Mouse (Mus musculus) lung, postnatal 14 days (tissue): ENCODE results near the gene Kif24.

Source experiments
- DNase-seq: peaks from one replicate; pipeline ENCODE4 v3.0.0; 2021

Gene Kif24

GRCm38 (mm10) chr4:41464345-41465286 is at the start of gene Kif24, which contains the start of gene Nudt2:
Gene Kif24, minus strand, starts transcription at chr4:41464887.
Gene Nudt2, plus strand, starts transcription at chr4:41465151.
- peak; percentile 96 for DNase-seq

GRCm38 (mm10) chr4:41513714-41514113 is 49.0 kb upstream of the Kif24 start:
- DNase-seq, result no peak

- no peak for DNase-seq
Measured at GRCm38 (mm10) chr4:41513309-41513708, 48.6 kb upstream of the Kif24 start.

- DNase-seq, result no peak
Measured at GRCm38 (mm10) chr4:41507998-41508397, 43.3 kb upstream of the Kif24 start.

GRCm38 (mm10) chr4:41507326-41507924 is 42.7 kb upstream of the Kif24 start:
- no peak for DNase-seq

GRCm38 (mm10) chr4:41506906-41507305 is 42.2 kb upstream of the Kif24 start:
- peak; percentile 89 for DNase-seq

GRCm38 (mm10) chr4:41506156-41506555 is 41.5 kb upstream of the Kif24 start:
- peak; percentile 72 for DNase-seq

- DNase-seq, result peak; percentile 52
Measured at GRCm38 (mm10) chr4:41505131-41505551, 40.5 kb upstream of the Kif24 start.

- no peak for DNase-seq
Measured at GRCm38 (mm10) chr4:41504325-41504724, 39.6 kb upstream of the Kif24 start.

GRCm38 (mm10) chr4:41502986-41503412 is 38.3 kb upstream of the Kif24 start, which contains the start of gene AI464131:
Gene AI464131, minus strand, starts transcription at chr4:41503076.
- peak; percentile 99 for DNase-seq

- peak; percentile 58 for DNase-seq
Measured at GRCm38 (mm10) chr4:41502171-41502940, 37.7 kb upstream of the Kif24 start.

- DNase-seq, result no peak
Measured at GRCm38 (mm10) chr4:41500787-41501186, 36.1 kb upstream of the Kif24 start.

- DNase-seq, result no peak
Measured at GRCm38 (mm10) chr4:41499619-41500018, 34.9 kb upstream of the Kif24 start.

GRCm38 (mm10) chr4:41498921-41499391 is 34.3 kb upstream of the Kif24 start:
- DNase-seq, result no peak

GRCm38 (mm10) chr4:41497995-41498845 is 33.5 kb upstream of the Kif24 start:
- DNase-seq, result no peak

GRCm38 (mm10) chr4:41497579-41497978 is 32.9 kb upstream of the Kif24 start:
- no peak for DNase-seq

- DNase-seq, result no peak
Measured at GRCm38 (mm10) chr4:41497046-41497445, 32.4 kb upstream of the Kif24 start.

GRCm38 (mm10) chr4:41495850-41496249 is 31.2 kb upstream of the Kif24 start:
- peak; percentile 39 for DNase-seq

- DNase-seq, result no peak
Measured at GRCm38 (mm10) chr4:41495076-41495475, 30.4 kb upstream of the Kif24 start.

- DNase-seq, result no peak
Measured at GRCm38 (mm10) chr4:41494378-41494777, 29.7 kb upstream of the Kif24 start.

- no peak for DNase-seq
Measured at GRCm38 (mm10) chr4:41493464-41494116, 28.9 kb upstream of the Kif24 start.
